Mouse (Mus musculus): ENCODE measurements at regions not wholly inside any gene's neighbourhood (a gene's known extent, or its start where the extent isn't known, plus 50 kb on each side); places are given as distances from the start of the nearest gene placed in this dataset.

DNA sequence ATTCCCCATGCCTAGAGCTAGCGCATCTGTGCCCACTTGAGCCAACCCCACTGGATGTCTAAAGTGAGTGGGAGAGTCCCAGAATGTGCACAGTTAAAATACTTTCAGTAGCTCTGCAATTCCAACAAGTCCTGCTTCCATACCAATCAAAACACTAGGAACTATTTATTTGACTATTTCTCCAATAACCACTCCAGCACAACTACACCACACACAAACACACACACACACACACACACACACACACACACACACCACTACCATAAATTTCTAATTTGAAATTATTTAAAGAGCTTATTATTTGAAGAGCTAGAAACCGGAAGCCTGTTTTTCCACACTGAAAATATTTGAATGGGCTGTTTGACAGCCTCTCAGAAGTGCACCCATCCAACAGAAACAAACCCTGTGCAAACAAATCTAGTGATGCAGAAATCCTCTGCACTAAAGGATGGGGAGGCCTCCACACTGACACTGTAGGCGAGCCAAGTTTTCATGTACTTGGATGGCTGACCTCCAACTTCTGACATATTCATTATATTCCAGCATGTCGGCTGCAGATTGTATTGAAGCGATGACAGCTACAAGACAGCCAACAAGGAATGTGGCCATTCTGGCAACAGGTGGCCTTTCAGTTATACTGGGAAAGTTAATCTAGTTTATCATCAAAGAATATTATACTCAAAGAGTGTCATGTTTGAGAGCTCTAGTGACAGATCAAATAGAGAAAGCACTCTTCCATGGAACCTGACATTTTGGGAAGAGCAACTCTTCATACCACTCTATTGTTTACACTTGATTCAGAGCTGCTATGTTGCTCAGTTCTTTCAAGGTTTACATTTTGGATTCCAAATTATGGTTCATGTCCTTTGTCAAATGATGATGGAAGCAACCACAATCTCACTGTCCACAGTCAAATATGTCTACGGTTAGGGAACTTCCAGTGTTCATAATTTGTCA lies 207.7 kb downstream of the Tle4 start:
- Histone ChIP-seq H3K4me3 (ENCODE audit: low read depth, low read length) (no peak overlapping the region), H3K4me2 (no peak overlapping the region), H3K4me1 (ENCODE audit: control insufficient read depth, insufficient read depth, low read length) (no peaks in the 10 kb centered on the region), H3K36me3 (ENCODE audit: control insufficient read depth, insufficient read depth, low read length) (no peaks in the 10 kb centered on the region), H3K27ac (ENCODE audit: low read depth, low read length) (no peak overlapping the region), H3K27me3 (ENCODE audit: control insufficient read depth, insufficient read depth, low read length) (peaks cover 17% of the 10 kb centered on the region; the same call in 1 of the 2 replicates), H3K9me3 (replicated peaks; ENCODE audit: control insufficient read depth, low read length) (no peaks in the 10 kb centered on the region), H3K9ac (ENCODE audit: low read depth, low read length) (no peak overlapping the region)
- no peak for ATAC-seq (replicated peaks; ENCODE audit: insufficient number of reproducible peaks, low FRiP score, low TSS enrichment)
- WGBS (ENCODE audit: insufficient replicate concordance) = 72% methylated on average over 6 of the region's 6 CpGs

DNA sequence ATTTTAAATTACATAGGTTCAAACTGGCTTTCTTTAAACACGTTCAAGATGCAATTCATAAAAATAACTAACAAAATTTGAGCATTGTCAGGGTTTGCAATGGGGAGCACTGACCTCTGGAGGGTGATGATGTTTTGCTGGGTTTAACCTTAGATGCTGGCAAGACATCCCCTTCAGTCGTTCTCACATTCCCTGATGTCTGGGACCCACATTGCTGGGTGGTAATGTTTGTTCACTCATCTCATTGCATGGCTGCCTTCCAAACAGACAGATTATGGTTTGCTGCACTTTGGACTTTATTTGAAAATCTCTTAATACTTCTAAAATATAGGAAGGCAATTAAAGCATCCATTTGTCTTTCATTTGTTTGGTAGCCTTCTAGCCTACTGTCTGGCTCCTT lies 206.9 kb downstream of the Tle4 start:
- no peak overlapping the region for H3K4me2 ChIP-seq
- H3K27me3 ChIP-seq (ENCODE audit: control insufficient read depth, insufficient read depth, low read length) = peaks cover 17% of the 10 kb centered on the region; the same call in 1 of the 2 replicates
- 54% methylated on average over 2 of the region's 2 CpGs for WGBS (ENCODE audit: insufficient replicate concordance)
- H3K27ac ChIP-seq (ENCODE audit: low read depth, low read length) = no peak overlapping the region
- H3K4me1 ChIP-seq (ENCODE audit: control insufficient read depth, insufficient read depth, low read length) = no peaks in the 10 kb centered on the region
- no peak overlapping the region for H3K4me3 ChIP-seq (ENCODE audit: low read depth, low read length)
- no peaks in the 10 kb centered on the region for H3K9me3 ChIP-seq (replicated peaks; ENCODE audit: control insufficient read depth, low read length)
- H3K36me3 ChIP-seq (ENCODE audit: control insufficient read depth, insufficient read depth, low read length) = no peaks in the 10 kb centered on the region
- H3K9ac ChIP-seq (ENCODE audit: low read depth, low read length) = no peak overlapping the region
- ATAC-seq (replicated peaks; ENCODE audit: insufficient number of reproducible peaks, low FRiP score, low TSS enrichment) = no peak
